Mouse (Mus musculus) liver, embryonic 12.5 days (tissue): ENCODE results near the gene Msmo1. TPM values are rescaled to one million over a fixed set of nuclear protein-coding genes. Genes with fewer than 3 reads are reported as not detected.

Experiments used
- ATAC-seq: fragments of 200-750 bp; cut with Nextera tagmentation; 2 replicates; pipeline ENCODE4 v1.8.0; 2017; ENCODE audit warnings: moderate number of reproducible peaks, mild to moderate bottlenecking, moderate library complexity
- H3K27ac ChIP-seq: fragments of 300-500 bp; sonication (generic); 2 replicates; pipeline ENCODE4 v1.5.1; 2016; ENCODE audit warnings: mild to moderate bottlenecking
- H3K27me3 ChIP-seq: fragments of 300-500 bp; sonication (generic); replicated peaks from 2 replicates; pipeline ENCODE4 v1.6.1; 2016; ENCODE audit warnings: mild to moderate bottlenecking, moderate library complexity
- H3K36me3 ChIP-seq: fragments of 300-500 bp; sonication (generic); 2 replicates; pipeline ENCODE4 v1.6.1; 2016; ENCODE audit warnings: mild to moderate bottlenecking, moderate library complexity
- H3K4me1 ChIP-seq: fragments of 300-500 bp; sonication (generic); 2 replicates; pipeline ENCODE4 v1.6.1; 2016
- H3K4me2 ChIP-seq: fragments of 300-500 bp; sonication (generic); 2 replicates; pipeline ENCODE4 v1.6.1; 2016; ENCODE audit warnings: mild to moderate bottlenecking, moderate library complexity
- H3K4me3 ChIP-seq: fragments of 300-500 bp; sonication (generic); 2 replicates; pipeline ENCODE4 v1.5.1; 2016; ENCODE audit warnings: mild to moderate bottlenecking, moderate library complexity
- H3K9ac ChIP-seq: fragments of 300-500 bp; sonication (generic); 2 replicates; pipeline ENCODE4 v1.6.1; 2016; ENCODE audit warnings: mild to moderate bottlenecking, moderate library complexity
- H3K9me3 ChIP-seq: fragments of 300-500 bp; sonication (generic); replicated peaks from 2 replicates; pipeline ENCODE4 v1.6.1; 2016; ENCODE audit warnings: mild to moderate bottlenecking, moderate library complexity
- WGBS: fragments of 180-500 bp; shearing (Covaris S2); methylation state at CpG from one replicate; pipeline ENCODE4 v1.1.7; 2016; ENCODE audit not compliant: insufficient replicate concordance; 5-methylcytosine and 5-hydroxymethylcytosine counted together
- polyA plus RNA-seq: library from polyadenylated mRNA; unstranded; fragments of >200 nt; fragmentation: Nextera tagmentation; extraction: Ambion mirVana; gene quantifications from 2 replicates; pipeline ENCODE4 v1.2.1, GENCODE M21; 2016

Gene Msmo1
- polyA plus RNA-seq, 1 experiment from 2014 or later: 122 TPM

- Histone ChIP-seq H3K4me1 (no peaks in the 10 kb centered on the region), H3K9me3 (no peaks in the 10 kb centered on the region), H3K4me3 (no peak overlapping the region), H3K4me2 (no peak overlapping the region), H3K9ac (no peak overlapping the region), H3K27me3 (no peaks in the 10 kb centered on the region), H3K36me3 (no peaks in the 10 kb centered on the region), H3K27ac (no peak overlapping the region)
- ATAC-seq: no peak
- 17% methylated on average over 1 of the region's 1 CpGs for WGBS
Observed at GRCm38 (mm10) chr8:64671937-64672336, 61.7 kb downstream of the Msmo1 start.

Other genes starting within 250 kb of the Msmo1 start
- 6.3 and 6.7 TPM in 2 replicates for gene Cpe, start 40.7 kb downstream of the Msmo1 start, polyA plus RNA-seq
- gene Klhl2, start 116.2 kb upstream of the Msmo1 start, polyA plus RNA-seq: 6.9 and 8.2 TPM in 2 replicates
- 18.1 TPM in 2 replicates for gene Tmem192, start 213.4 kb upstream of the Msmo1 start, polyA plus RNA-seq